Comparison of ENCODE assay signal across 8 mouse cellular contexts in genomic region chr7:127935028-127935722, GRCm38 (mm10). TPM values are rescaled to one million over a fixed set of nuclear protein-coding genes. Genes with fewer than 3 reads are reported as not detected.
DNase-seq lines count a peak whose midpoint lies in the region; ATAC-seq and TF ChIP-seq lines count a peak whose summit lies in the region.

No protein-coding gene starts in this region.

- H3K4me2 ChIP-seq in forebrain, embryonic 13.5 days = peak overlapping the region; percentile 94
- peak overlapping the region; percentile 99 for H3K4me2 ChIP-seq in liver, embryonic 16.5 days (ENCODE audit: low read depth, low read length)
- H3K4me2 ChIP-seq in neural tube, embryonic 12.5 days (replicated peaks) = peak overlapping the region; percentile 93
- H3K4me2 ChIP-seq in stomach, postnatal 0 days (replicated peaks; ENCODE audit: low read depth) = peak overlapping the region; percentile 98

- intact Hi-C loops in heart, postnatal 10 days (cut with DNase I) = loop anchor here (1.0 to 5.0 kb wide), 2 partner anchors 135 to 163 kb away; partner anchors contain the start of gene Hsd3b7

- 7% methylated on average over 32 of the region's 32 CpGs for WGBS in forebrain, embryonic 13.5 days
- WGBS in liver, embryonic 16.5 days (ENCODE audit: insufficient replicate concordance) = 8% methylated on average over 30 of the region's 32 CpGs
- 6% methylated on average over 32 of the region's 32 CpGs for WGBS in neural tube, embryonic 12.5 days
- 5% methylated on average over 32 of the region's 32 CpGs for WGBS in stomach, postnatal 0 days

- no peaks in the 10 kb centered on the region for H3K36me3 ChIP-seq in forebrain, embryonic 13.5 days (ENCODE audit: poor library complexity, severe bottlenecking)
- no peaks in the 10 kb centered on the region for H3K36me3 ChIP-seq in liver, embryonic 16.5 days (ENCODE audit: control insufficient read depth, insufficient read depth)
- H3K36me3 ChIP-seq in neural tube, embryonic 12.5 days = no peaks in the 10 kb centered on the region
- H3K36me3 ChIP-seq in stomach, postnatal 0 days (ENCODE audit: control insufficient read depth, insufficient read depth, low read length) = no peaks in the 10 kb centered on the region

- peak; percentile 99 for TF ChIP-seq CTCF in stomach, postnatal 0 days (IDR thresholded peaks at IDR 0.05; ENCODE audit: low read depth)

- no peaks in the 10 kb centered on the region for H3K9me3 ChIP-seq in forebrain, embryonic 13.5 days (replicated peaks)
- H3K9me3 ChIP-seq in liver, embryonic 16.5 days (replicated peaks; ENCODE audit: control insufficient read depth, low read length) = no peaks in the 10 kb centered on the region
- H3K9me3 ChIP-seq in neural tube, embryonic 12.5 days = no peaks in the 10 kb centered on the region
- no peaks in the 10 kb centered on the region for H3K9me3 ChIP-seq in stomach, postnatal 0 days (ENCODE audit: control insufficient read depth, low read length)

- H3K9ac ChIP-seq in forebrain, embryonic 13.5 days = peak overlapping the region; percentile 86
- H3K9ac ChIP-seq in liver, embryonic 16.5 days (ENCODE audit: low read depth, low read length) = peak overlapping the region; percentile 80
- H3K9ac ChIP-seq in neural tube, embryonic 12.5 days = peak overlapping the region; percentile 76
- peak overlapping the region; percentile 80 for H3K9ac ChIP-seq in stomach, postnatal 0 days (ENCODE audit: low read length)

- peak; percentile 94 for ATAC-seq in cerebellum, adult (ENCODE audit: insufficient number of reproducible peaks, low FRiP score, low TSS enrichment)
- peak; percentile 97 for ATAC-seq in forebrain, embryonic 13.5 days
- ATAC-seq in liver, embryonic 16.5 days (ENCODE audit: low read depth) = peak; percentile 92
- peak; percentile 95 for ATAC-seq in neural tube, embryonic 12.5 days (ENCODE audit: low FRiP score, low read depth)
- peak; percentile 87 for ATAC-seq in stomach, postnatal 0 days (ENCODE audit: low FRiP score, low TSS enrichment)

- peak; percentile 97 for DNase-seq in ES-CJ7 (ENCODE audit: low read depth, low spot score)
- DNase-seq in heart, postnatal 10 days = peak; percentile 98
- peak; percentile 97 for DNase-seq in kidney, postnatal 4 days
- DNase-seq in stomach, postnatal 0 days (ENCODE audit: low spot score) = peak; percentile 94

- H3K27me3 ChIP-seq in forebrain, embryonic 13.5 days = peaks cover 15% of the 10 kb centered on the region
- H3K27me3 ChIP-seq in liver, embryonic 16.5 days (ENCODE audit: control insufficient read depth, insufficient read depth, low read depth, low read length) = no peaks in the 10 kb centered on the region
- peaks cover 8% of the 10 kb centered on the region; the same call in 1 of the 2 replicates for H3K27me3 ChIP-seq in neural tube, embryonic 12.5 days (replicated peaks)
- no peaks in the 10 kb centered on the region for H3K27me3 ChIP-seq in stomach, postnatal 0 days (ENCODE audit: control insufficient read depth, insufficient read depth, low read length)

- H3K27ac ChIP-seq in forebrain, embryonic 13.5 days = peak overlapping the region; percentile 49; the same call in 1 of the 2 replicates
- 0 out of 2 replicates have a peak overlapping the region, but pooled peaks have one; percentile 5 for H3K27ac ChIP-seq in liver, embryonic 16.5 days (ENCODE audit: low read length)
- H3K27ac ChIP-seq in neural tube, embryonic 12.5 days = peak overlapping the region; percentile 60; the same call in 1 of the 2 replicates
- peak overlapping the region; percentile 89 for H3K27ac ChIP-seq in stomach, postnatal 0 days (replicated peaks)

- H3K4me1 ChIP-seq in forebrain, embryonic 13.5 days = peaks cover 16% of the 10 kb centered on the region
- H3K4me1 ChIP-seq in liver, embryonic 16.5 days (ENCODE audit: control insufficient read depth, low read depth, low read length) = peaks cover 22% of the 10 kb centered on the region
- H3K4me1 ChIP-seq in neural tube, embryonic 12.5 days = peaks cover 17% of the 10 kb centered on the region
- H3K4me1 ChIP-seq in stomach, postnatal 0 days (replicated peaks; ENCODE audit: control insufficient read depth, insufficient read depth) = peaks cover 5% of the 10 kb centered on the region

- no peak for TF ChIP-seq EP300 in stomach, postnatal 0 days (optimal IDR thresholded peaks at IDR 0.05)

- H3K4me3 ChIP-seq in forebrain, embryonic 13.5 days = peak overlapping the region; percentile 69
- H3K4me3 ChIP-seq in liver, embryonic 16.5 days (ENCODE audit: low read depth, low read length) = peak overlapping the region; percentile 74
- peak overlapping the region; percentile 67 for H3K4me3 ChIP-seq in neural tube, embryonic 12.5 days
- H3K4me3 ChIP-seq in stomach, postnatal 0 days (ENCODE audit: low read depth, low read length) = peak overlapping the region; percentile 67

RNA-seq across cellular contexts. Expression of gene Prss8, which starts 5.3 kb away (rescaled TPM):
- 0.09 and 0.29 TPM in 2 replicates for polyA plus RNA-seq in forebrain, embryonic 13.5 days (2015; fragmentation: Nextera tagmentation; extraction: Ambion mirVana)
- not detected for total RNA-seq in heart, postnatal 10 days (2021)
- polyA plus RNA-seq in liver, embryonic 16.5 days (2015; fragmentation: Nextera tagmentation; extraction: Ambion mirVana) = 14.8 and 18.5 TPM in 2 replicates
- 0.58 and 1.1 TPM in 2 replicates for polyA plus RNA-seq in neural tube, embryonic 12.5 days (2016; fragmentation: Nextera tagmentation; extraction: Ambion mirVana)
- polyA plus RNA-seq in stomach, postnatal 0 days (2015; fragmentation: Nextera tagmentation; extraction: Ambion mirVana) = 77.4 and 85.3 TPM in 2 replicates

RNA-seq across cellular contexts. Expression of gene Prss36, which starts 11.3 kb away (rescaled TPM):
- polyA plus RNA-seq in forebrain, embryonic 13.5 days (2015; fragmentation: Nextera tagmentation; extraction: Ambion mirVana) = 7.9 and 10.1 TPM in 2 replicates
- 1 to 10 TPM; 5.0 to 6.6 TPM for total RNA-seq in heart, postnatal 10 days (2021)
- polyA plus RNA-seq in liver, embryonic 16.5 days (2015; fragmentation: Nextera tagmentation; extraction: Ambion mirVana) = 2.9 and 3.0 TPM in 2 replicates
- 9.2 and 12.2 TPM in 2 replicates for polyA plus RNA-seq in neural tube, embryonic 12.5 days (2016; fragmentation: Nextera tagmentation; extraction: Ambion mirVana)
- polyA plus RNA-seq in stomach, postnatal 0 days (2015; fragmentation: Nextera tagmentation; extraction: Ambion mirVana) = 9.1 and 9.7 TPM in 2 replicates

RNA-seq across cellular contexts. Expression of gene Kat8, which starts 22.9 kb away (rescaled TPM):
- 49.8 and 51.1 TPM in 2 replicates for polyA plus RNA-seq in forebrain, embryonic 13.5 days (2015; fragmentation: Nextera tagmentation; extraction: Ambion mirVana)
- total RNA-seq in heart, postnatal 10 days (2021) = 10 to 100 TPM; 12.7 to 14.6 TPM
- 12.9 and 13.3 TPM in 2 replicates for polyA plus RNA-seq in liver, embryonic 16.5 days (2015; fragmentation: Nextera tagmentation; extraction: Ambion mirVana)
- polyA plus RNA-seq in neural tube, embryonic 12.5 days (2016; fragmentation: Nextera tagmentation; extraction: Ambion mirVana) = 50.9 and 51.0 TPM in 2 replicates
- polyA plus RNA-seq in stomach, postnatal 0 days (2015; fragmentation: Nextera tagmentation; extraction: Ambion mirVana) = 15.1 and 16.6 TPM in 2 replicates

RNA-seq across cellular contexts. Expression of gene Bckdk, which starts 31.3 kb away (rescaled TPM):
- polyA plus RNA-seq in forebrain, embryonic 13.5 days (2015; fragmentation: Nextera tagmentation; extraction: Ambion mirVana) = 80.2 and 91.6 TPM in 2 replicates
- total RNA-seq in heart, postnatal 10 days (2021) = 10 to 100 TPM; 96.6 to 98.5 TPM
- 45.9 and 51.1 TPM in 2 replicates for polyA plus RNA-seq in liver, embryonic 16.5 days (2015; fragmentation: Nextera tagmentation; extraction: Ambion mirVana)
- 74.1 and 79.1 TPM in 2 replicates for polyA plus RNA-seq in neural tube, embryonic 12.5 days (2016; fragmentation: Nextera tagmentation; extraction: Ambion mirVana)
- 102 and 106 TPM in 2 replicates for polyA plus RNA-seq in stomach, postnatal 0 days (2015; fragmentation: Nextera tagmentation; extraction: Ambion mirVana)

RNA-seq across cellular contexts. Expression of gene Fus, which starts 32.1 kb away (rescaled TPM):
- polyA plus RNA-seq in forebrain, embryonic 13.5 days (2015; fragmentation: Nextera tagmentation; extraction: Ambion mirVana) = 452 and 476 TPM in 2 replicates
- total RNA-seq in heart, postnatal 10 days (2021) = 100 to 1,000 TPM; 297 to 307 TPM
- 86.5 and 92.3 TPM in 2 replicates for polyA plus RNA-seq in liver, embryonic 16.5 days (2015; fragmentation: Nextera tagmentation; extraction: Ambion mirVana)
- polyA plus RNA-seq in neural tube, embryonic 12.5 days (2016; fragmentation: Nextera tagmentation; extraction: Ambion mirVana) = 481 and 511 TPM in 2 replicates
- polyA plus RNA-seq in stomach, postnatal 0 days (2015; fragmentation: Nextera tagmentation; extraction: Ambion mirVana) = 124 and 130 TPM in 2 replicates

Comparison
In these comparisons a context has a peak if more than half of its experiments do, and no peak if none do; other contexts are left out.
1. Peak in every context shown above with its lines: DNase-seq, ATAC-seq, H3K4me3 ChIP-seq and H3K27ac ChIP-seq.
2. H3K27ac ChIP-seq: peak in every context shown above with its lines; median percentile 89 in stomach, postnatal 0 days; 60 in neural tube, embryonic 12.5 days; 49 in forebrain, embryonic 13.5 days; 5 in liver, embryonic 16.5 days.